Mouse (Mus musculus): ENCODE measurements at regions not wholly inside any gene's neighbourhood (a gene's known extent, or its start where the extent isn't known, plus 50 kb on each side); places are given as distances from the start of the nearest gene placed in this dataset.
"Not testable (repeated sequence)": the region's sequence is repeated elsewhere in the genome, so short reads cannot be mapped to it uniquely, and the experiment has no call there.

- ATAC-seq (replicated peaks; ENCODE audit: poor library complexity, severe bottlenecking): no peak
Observed at GRCm38 (mm10) chr2:147989616-147990015, 57.2 kb downstream of the Foxa2 start.

- ATAC-seq (replicated peaks; ENCODE audit: poor library complexity, severe bottlenecking): no peak
Observed at GRCm38 (mm10) chr2:147988586-147988985, 58.2 kb downstream of the Foxa2 start.

- no peak for ATAC-seq (replicated peaks; ENCODE audit: poor library complexity, severe bottlenecking)
Observed at GRCm38 (mm10) chr2:147985261-147985575, 61.6 kb downstream of the Foxa2 start.

GRCm38 (mm10) chr2:147984547-147985260 is 62.1 kb downstream of the Foxa2 start:
- no peak for ATAC-seq (replicated peaks; ENCODE audit: poor library complexity, severe bottlenecking)

GRCm38 (mm10) chr2:147980929-147981479 is 65.8 kb downstream of the Foxa2 start:
- ATAC-seq (replicated peaks; ENCODE audit: poor library complexity, severe bottlenecking): no peak

- ATAC-seq (replicated peaks; ENCODE audit: poor library complexity, severe bottlenecking): no peak
Observed at GRCm38 (mm10) chr2:147980408-147980807, 66.4 kb downstream of the Foxa2 start.

- no peak for ATAC-seq (replicated peaks; ENCODE audit: poor library complexity, severe bottlenecking)
Observed at GRCm38 (mm10) chr2:147979660-147980364, 67.0 kb downstream of the Foxa2 start.

GRCm38 (mm10) chr2:147979001-147979400 is 67.8 kb downstream of the Foxa2 start:
- ATAC-seq (replicated peaks; ENCODE audit: poor library complexity, severe bottlenecking): no peak

- ATAC-seq (replicated peaks; ENCODE audit: poor library complexity, severe bottlenecking): no peak
Observed at GRCm38 (mm10) chr2:147974776-147975175, 72.0 kb downstream of the Foxa2 start.

- no peak for ATAC-seq (replicated peaks; ENCODE audit: poor library complexity, severe bottlenecking)
Observed at GRCm38 (mm10) chr2:147968671-147969070, 78.1 kb downstream of the Foxa2 start.

- no peak for ATAC-seq (replicated peaks; ENCODE audit: poor library complexity, severe bottlenecking)
Observed at GRCm38 (mm10) chr2:147967829-147968529, 78.8 kb downstream of the Foxa2 start.

- ATAC-seq (replicated peaks; ENCODE audit: poor library complexity, severe bottlenecking): not testable (repeated sequence)
Observed at GRCm38 (mm10) chr2:147963284-147963683, 83.5 kb downstream of the Foxa2 start.

GRCm38 (mm10) chr2:147961633-147962032 is 85.1 kb downstream of the Foxa2 start:
- no peak for ATAC-seq (replicated peaks; ENCODE audit: poor library complexity, severe bottlenecking)

- no peak for ATAC-seq (replicated peaks; ENCODE audit: poor library complexity, severe bottlenecking)
Observed at GRCm38 (mm10) chr2:147954183-147954582, 92.6 kb downstream of the Foxa2 start.

GRCm38 (mm10) chr2:147951233-147951632 is 95.5 kb downstream of the Foxa2 start:
- no peak for ATAC-seq (replicated peaks; ENCODE audit: poor library complexity, severe bottlenecking)

- ATAC-seq (replicated peaks; ENCODE audit: poor library complexity, severe bottlenecking): no peak
Observed at GRCm38 (mm10) chr2:147944171-147945040, 102.4 kb downstream of the Foxa2 start.

GRCm38 (mm10) chr2:147942591-147942990 is 104.2 kb downstream of the Foxa2 start:
- no peak for ATAC-seq (replicated peaks; ENCODE audit: poor library complexity, severe bottlenecking)

- no peak for ATAC-seq (replicated peaks; ENCODE audit: poor library complexity, severe bottlenecking)
Observed at GRCm38 (mm10) chr2:147941319-147941718, 105.5 kb downstream of the Foxa2 start.

GRCm38 (mm10) chr2:147932494-147932893 is 114.3 kb downstream of the Foxa2 start:
- no peak for ATAC-seq (replicated peaks; ENCODE audit: poor library complexity, severe bottlenecking)

GRCm38 (mm10) chr2:147929031-147929711 is 117.6 kb downstream of the Foxa2 start:
- no peak for ATAC-seq (replicated peaks; ENCODE audit: poor library complexity, severe bottlenecking)

Measured in granulocyte monocyte progenitor cell, adult 5-6 weeks (primary cell).